Mouse (Mus musculus) lung, postnatal 0 days (tissue): Measurements from ENCODE around the gene Rasgrp2.

Source experiments
- CTCF ChIP-seq: IDR thresholded peaks from 2 replicates; pipeline ENCODE4 v1.5.1; 2016; ENCODE audit warnings: antibody characterized with exemption, mild to moderate bottlenecking
- EP300 ChIP-seq: IDR thresholded peaks from 2 replicates; pipeline ENCODE4 v1.6.1; 2016; ENCODE audit warnings: antibody characterized with exemption, mild to moderate bottlenecking, control low read depth

- TF ChIP-seq CTCF (no peak), EP300 (no peak)
These were observed 54.2 kb downstream of the Rasgrp2 start for GRCm38 (mm10) chr19:6453349-6453748.
